Mouse (Mus musculus): ENCODE measurements at regions not wholly inside any gene's neighbourhood (a gene's known extent, or its start where the extent isn't known, plus 50 kb on each side); places are given as distances from the start of the nearest gene placed in this dataset.

- TF ChIP-seq CTCF (IDR thresholded peaks at IDR 0.05; ENCODE audit: low read depth, low read length) (peak; percentile 99), POLR2A (IDR thresholded peaks at IDR 0.05; ENCODE audit: insufficient read depth, low read length) (no peak), EP300 (IDR thresholded peaks at IDR 0.05; ENCODE audit: insufficient read depth, low read depth, low read length) (no peak)
Measured at GRCm38 (mm10) chr13:100892204-100892603, 59.0 kb upstream of the Slc30a5 start.

All from ES-Bruce4 (cell line).